Mouse (Mus musculus): ENCODE measurements around the gene Jph2.

GRCm38 (mm10) chr2:163288881-163289379, 108.9 kb downstream of the Jph2 start:
- no peak for TF ChIP-seq CTCF (IDR thresholded peaks at IDR 0.05; ENCODE audit: borderline replicate concordance, insufficient read depth, low read depth, low read length)
- no peak for TF ChIP-seq POLR2A (IDR thresholded peaks at IDR 0.05; ENCODE audit: borderline replicate concordance, insufficient read depth, low read length)
